Mouse (Mus musculus): ENCODE results near the gene Taar9. TPM values are rescaled to one million over a fixed set of nuclear protein-coding genes. Genes with fewer than 3 reads are reported as not detected.
"Not testable (repeated sequence)": the region's sequence is repeated elsewhere in the genome, so short reads cannot be mapped to it uniquely, and the experiment has no call there.

The Taar9 gene
- polyA plus RNA-seq, 1 experiment from 2014 or later, result not detected

- Histone ChIP-seq H3K4me3 (replicated peaks) (no peak overlapping the region), H3K9me3 (replicated peaks) (no peaks in the 10 kb centered on the region), H3K9ac (replicated peaks) (no peak overlapping the region), H3K4me2 (no peak overlapping the region), H3K36me3 (no peaks in the 10 kb centered on the region), H3K27ac (replicated peaks) (no peak overlapping the region), H3K4me1 (no peaks in the 10 kb centered on the region), H3K27me3 (replicated peaks) (no peaks in the 10 kb centered on the region)
- 51% methylated on average over 6 of the region's 6 CpGs for WGBS
- ATAC-seq (ENCODE audit: low FRiP score), result no peak
Observed at GRCm38 (mm10) chr10:24111116-24111778, 1.9 kb upstream of the Taar9 start.

GRCm38 (mm10) chr10:24108236-24108635, 1.1 kb downstream of the Taar9 start:
- no peaks in the 10 kb centered on the region for H3K9me3 ChIP-seq (replicated peaks)
- no peak for ATAC-seq (ENCODE audit: low FRiP score)
- no peaks in the 10 kb centered on the region for H3K36me3 ChIP-seq
- no peak overlapping the region for H3K27ac ChIP-seq (replicated peaks)
- no peak overlapping the region for H3K4me3 ChIP-seq (replicated peaks)
- H3K27me3 ChIP-seq (replicated peaks), result no peaks in the 10 kb centered on the region
- H3K4me2 ChIP-seq, result no peak overlapping the region
- H3K4me1 ChIP-seq, result no peaks in the 10 kb centered on the region
- no peak overlapping the region for H3K9ac ChIP-seq (replicated peaks)
- WGBS, result 67% methylated on average over 3 of the region's 3 CpGs

- no peaks in the 10 kb centered on the region for H3K9me3 ChIP-seq (replicated peaks)
- no peak overlapping the region for H3K27ac ChIP-seq (replicated peaks)
- no peaks in the 10 kb centered on the region for H3K36me3 ChIP-seq
- WGBS, result 76% methylated on average over 5 of the region's 5 CpGs
- ATAC-seq (ENCODE audit: low FRiP score), result no peak
- no peak overlapping the region for H3K4me3 ChIP-seq (replicated peaks)
- H3K9ac ChIP-seq (replicated peaks), result no peak overlapping the region
- no peaks in the 10 kb centered on the region for H3K27me3 ChIP-seq (replicated peaks)
- no peak overlapping the region for H3K4me2 ChIP-seq
- no peaks in the 10 kb centered on the region for H3K4me1 ChIP-seq
Observed at GRCm38 (mm10) chr10:24107747-24108146, 1.6 kb downstream of the Taar9 start.

GRCm38 (mm10) chr10:24103299-24103698, 6.0 kb downstream of the Taar9 start:
- H3K4me3 ChIP-seq (replicated peaks); H3K27me3 ChIP-seq (replicated peaks); ATAC-seq (ENCODE audit: low FRiP score); H3K36me3 ChIP-seq; H3K27ac ChIP-seq (replicated peaks); H3K4me1 ChIP-seq; H3K9me3 ChIP-seq (replicated peaks); H3K4me2 ChIP-seq; H3K9ac ChIP-seq (replicated peaks): not testable (repeated sequence)
- 70% methylated on average over 1 of the region's 1 CpGs for WGBS

GRCm38 (mm10) chr10:24101812-24102211, 7.5 kb downstream of the Taar9 start, which contains the start of gene Taar8c:
Gene Taar8c (minus strand): TSS chr10:24101912.
- H3K36me3 ChIP-seq; H3K27ac ChIP-seq (replicated peaks); H3K27me3 ChIP-seq (replicated peaks); ATAC-seq (ENCODE audit: low FRiP score); H3K4me1 ChIP-seq; H3K9ac ChIP-seq (replicated peaks); H3K4me2 ChIP-seq; H3K9me3 ChIP-seq (replicated peaks); H3K4me3 ChIP-seq (replicated peaks): not testable (repeated sequence)
- WGBS, result 91% methylated on average over 1 of the region's 3 CpGs

GRCm38 (mm10) chr10:24097010-24097409, 12.3 kb downstream of the Taar9 start:
- ATAC-seq (ENCODE audit: low FRiP score); H3K27ac ChIP-seq (replicated peaks); H3K36me3 ChIP-seq; H3K4me1 ChIP-seq; H3K9ac ChIP-seq (replicated peaks); H3K9me3 ChIP-seq (replicated peaks); H3K4me2 ChIP-seq; H3K27me3 ChIP-seq (replicated peaks); H3K4me3 ChIP-seq (replicated peaks): not testable (repeated sequence)
- 68% methylated on average over 2 of the region's 2 CpGs for WGBS

GRCm38 (mm10) chr10:24092194-24092593, 17.1 kb downstream of the Taar9 start, which contains the start of gene Taar8b:
Gene Taar8b (minus strand): TSS chr10:24092294.
- Histone ChIP-seq H3K9me3 (replicated peaks) (no peaks in the 10 kb centered on the region), H3K9ac (replicated peaks) (no peak within 1 kb of the TSS), H3K4me3 (replicated peaks) (no peak within 1 kb of the TSS), H3K27me3 (replicated peaks) (no peaks in the 10 kb centered on the region), H3K36me3 (no peaks in the 10 kb centered on the region), H3K4me1 (no peaks in the 10 kb centered on the region), H3K4me2 (no peak within 1 kb of the TSS), H3K27ac (replicated peaks) (no peak within 1 kb of the TSS)
- WGBS, result 74% methylated on average over 2 of the region's 2 CpGs
- no peak for ATAC-seq (ENCODE audit: low FRiP score)

- 93% methylated on average over 2 of the region's 2 CpGs for WGBS
- no peak for ATAC-seq (ENCODE audit: low FRiP score)
Observed at GRCm38 (mm10) chr10:24087168-24087567, 22.2 kb downstream of the Taar9 start.

GRCm38 (mm10) chr10:24086555-24086954, 22.8 kb downstream of the Taar9 start:
- Histone ChIP-seq H3K4me2 (no peak overlapping the region), H3K4me3 (replicated peaks) (no peak overlapping the region), H3K4me1 (no peaks in the 10 kb centered on the region), H3K36me3 (no peaks in the 10 kb centered on the region), H3K9me3 (replicated peaks) (no peaks in the 10 kb centered on the region), H3K9ac (replicated peaks) (no peak overlapping the region), H3K27ac (replicated peaks) (no peak overlapping the region), H3K27me3 (replicated peaks) (no peaks in the 10 kb centered on the region)
- 90% methylated on average over 5 of the region's 5 CpGs for WGBS
- no peak for ATAC-seq (ENCODE audit: low FRiP score)

More at GRCm38 (mm10) chr10:24087168-24087567, 22.2 kb downstream of the Taar9 start:
- Histone ChIP-seq H3K4me3 (replicated peaks) (no peak overlapping the region), H3K27me3 (replicated peaks) (no peaks in the 10 kb centered on the region), H3K9ac (replicated peaks) (no peak overlapping the region), H3K4me1 (no peaks in the 10 kb centered on the region), H3K4me2 (no peak overlapping the region), H3K27ac (replicated peaks) (no peak overlapping the region), H3K36me3 (no peaks in the 10 kb centered on the region), H3K9me3 (replicated peaks) (no peaks in the 10 kb centered on the region)

- Histone ChIP-seq H3K27ac (replicated peaks) (no peak overlapping the region), H3K36me3 (no peaks in the 10 kb centered on the region), H3K9ac (replicated peaks) (no peak overlapping the region), H3K27me3 (replicated peaks) (no peaks in the 10 kb centered on the region), H3K4me1 (no peaks in the 10 kb centered on the region), H3K4me2 (no peak overlapping the region), H3K9me3 (replicated peaks) (no peaks in the 10 kb centered on the region), H3K4me3 (replicated peaks) (no peak overlapping the region)
- no peak for ATAC-seq (ENCODE audit: low FRiP score)
- WGBS, result 53% methylated on average over 5 of the region's 5 CpGs
Observed at GRCm38 (mm10) chr10:24085936-24086335, 23.4 kb downstream of the Taar9 start.

GRCm38 (mm10) chr10:24080166-24080565, 29.2 kb downstream of the Taar9 start:
- ATAC-seq (ENCODE audit: low FRiP score), result no peak
- Histone ChIP-seq H3K27ac (replicated peaks) (no peak overlapping the region), H3K4me2 (no peak overlapping the region), H3K9ac (replicated peaks) (no peak overlapping the region), H3K36me3 (no peaks in the 10 kb centered on the region), H3K27me3 (replicated peaks) (no peaks in the 10 kb centered on the region), H3K4me1 (no peaks in the 10 kb centered on the region), H3K4me3 (replicated peaks) (no peak overlapping the region), H3K9me3 (replicated peaks) (no peaks in the 10 kb centered on the region)
- 48% methylated on average over 3 of the region's 3 CpGs for WGBS

GRCm38 (mm10) chr10:24076200-24076599, 33.1 kb downstream of the Taar9 start, which contains the start of gene Taar8a:
Gene Taar8a (plus strand): TSS chr10:24076500.
- H3K36me3 ChIP-seq; ATAC-seq (ENCODE audit: low FRiP score): not testable (repeated sequence)
- 89% methylated on average over 2 of the region's 4 CpGs for WGBS

More at GRCm38 (mm10) chr10:24076200-24076599, 33.1 kb downstream of the Taar9 start, which contains the start of gene Taar8a:
- H3K4me1 ChIP-seq; H3K9me3 ChIP-seq (replicated peaks); H3K4me3 ChIP-seq (replicated peaks); H3K27ac ChIP-seq (replicated peaks); H3K27me3 ChIP-seq (replicated peaks); H3K4me2 ChIP-seq; H3K9ac ChIP-seq (replicated peaks): not testable (repeated sequence)
